Mouse (Mus musculus) MEL (cell line): ENCODE results near the gene Rnf115. TPM values are rescaled to one million over a fixed set of nuclear protein-coding genes. Genes with fewer than 3 reads are reported as not detected.

Source experiments
- DNase-seq: peaks from one replicate; pipeline ENCODE4 v3.0.0; 2011; ENCODE audit warnings: low read depth, low spot score
- H3K27ac ChIP-seq: 2 replicates; pipeline ENCODE4 v1.5.1; 2012; ENCODE audit warnings: low read depth, mild to moderate bottlenecking, control low read depth, low read length, moderate library complexity; ENCODE audit not compliant: control insufficient read depth
- H3K27me3 ChIP-seq, 2 experiments: fragments of 150-350 bp in 1 of 2; sonication (generic) in 1 of 2; 2 replicates each; pipeline ENCODE4 v1.6.1; 2012; ENCODE audit warnings: low read length in 2 of 2, mild to moderate bottlenecking in 2 of 2, improper control_type of control experiment in 1 of 2, moderate library complexity in 1 of 2; ENCODE audit not compliant: insufficient read depth in 2 of 2, control insufficient read depth in 1 of 2
- H3K36me3 ChIP-seq, 2 experiments: 2 replicates each; pipeline ENCODE4 v1.6.1; 2012 to 2014; ENCODE audit warnings: low read length in 2 of 2, improper control_type of control experiment in 1 of 2, inconsistent platforms in 1 of 2, mild to moderate bottlenecking in 1 of 2; ENCODE audit not compliant: insufficient read depth in 2 of 2, control insufficient read depth in 1 of 2
- H3K4me1 ChIP-seq, 2 experiments: fragments of 150-350 bp in 1 of 2; sonication (generic) in 1 of 2; 2 replicates each; pipeline ENCODE4 v1.6.1; 2012; ENCODE audit warnings: low read length in 2 of 2, improper control_type of control experiment in 1 of 2, mild to moderate bottlenecking in 1 of 2; ENCODE audit not compliant: insufficient read depth in 2 of 2, control insufficient read depth in 1 of 2
- H3K4me3 ChIP-seq, 2 experiments: fragments of 150-350 bp in 1 of 2; sonication (generic) in 1 of 2; 2 replicates each; pipeline ENCODE4 v1.5.1; 2012; ENCODE audit warnings: low read depth in 2 of 2, low read length in 2 of 2, mild to moderate bottlenecking in 2 of 2, moderate library complexity in 2 of 2, control low read depth in 1 of 2, improper control_type of control experiment in 1 of 2; ENCODE audit not compliant: control insufficient read depth in 1 of 2, insufficient read depth in 1 of 2
- H3K79me2 ChIP-seq: 2 replicates; pipeline ENCODE4 v1.6.1; 2012; ENCODE audit warnings: mild to moderate bottlenecking, low read length, moderate library complexity; ENCODE audit not compliant: control insufficient read depth, poor library complexity, insufficient read depth
- H3K9ac ChIP-seq: 2 replicates; pipeline ENCODE4 v1.6.1; 2012; ENCODE audit warnings: low read depth, mild to moderate bottlenecking, control low read depth, low read length, moderate library complexity; ENCODE audit not compliant: control insufficient read depth, poor library complexity, severe bottlenecking
- H3K9me3 ChIP-seq: fragments of 150-350 bp; sonication (generic); replicated peaks from 2 replicates; pipeline ENCODE4 v1.6.1; 2012; ENCODE audit warnings: mild to moderate bottlenecking, low read length, improper control_type of control experiment, moderate library complexity; ENCODE audit not compliant: insufficient read depth
- CHD2 ChIP-seq: IDR thresholded peaks from 2 replicates; pipeline ENCODE4 v1.6.1; 2011; ENCODE audit warnings: low read length, improper control_type of control experiment
- CTCF ChIP-seq, 3 experiments: IDR thresholded peaks in 2 of 3; conservative IDR thresholded peaks in 1 of 3; 2 replicates each; pipeline ENCODE4 v1.5.1; 2011 to 2012; ENCODE audit warnings: low read length in 3 of 3, low read depth in 2 of 3, mild to moderate bottlenecking in 2 of 3, improper control_type of control experiment in 1 of 3, inconsistent platforms in 1 of 3, mixed read lengths in 1 of 3, moderate library complexity in 1 of 3; ENCODE audit not compliant: control insufficient read depth in 1 of 3, insufficient read depth in 1 of 3, poor library complexity in 1 of 3, severe bottlenecking in 1 of 3
- ELF1 ChIP-seq: IDR thresholded peaks from 2 replicates; pipeline ENCODE4 v1.6.1; 2014; ENCODE audit warnings: low read depth, mild to moderate bottlenecking, inconsistent platforms, low read length, improper control_type of control experiment, moderate library complexity
- EP300 ChIP-seq, 2 experiments: IDR thresholded peaks; 2 replicates each; pipeline ENCODE4 v1.6.1; 2011; ENCODE audit warnings: improper control_type of control experiment in 2 of 2, low read length in 2 of 2, low read depth in 1 of 2, mild to moderate bottlenecking in 1 of 2
- ETS1 ChIP-seq: IDR thresholded peaks from 2 replicates; pipeline ENCODE4 v1.6.1; 2012; ENCODE audit warnings: low read depth, mild to moderate bottlenecking, inconsistent platforms, low read length, improper control_type of control experiment, moderate library complexity
- GABPA ChIP-seq: IDR thresholded peaks from 2 replicates; pipeline ENCODE4 v1.6.1; 2012; ENCODE audit warnings: low read depth, mild to moderate bottlenecking, inconsistent platforms, low read length, improper control_type of control experiment, moderate library complexity
- GATA1 ChIP-seq: IDR thresholded peaks from 2 replicates; pipeline ENCODE4 v1.6.1; 2011; ENCODE audit warnings: low read depth, low read length, improper control_type of control experiment
- JUND ChIP-seq: IDR thresholded peaks from 2 replicates; pipeline ENCODE4 v1.6.1; 2011; ENCODE audit warnings: low read depth, mild to moderate bottlenecking, improper control_type of control experiment, low read length
- KAT2A ChIP-seq: conservative IDR thresholded peaks from 2 replicates; pipeline ENCODE4 v1.6.1; 2012; ENCODE audit warnings: low read depth, low read length, improper control_type of control experiment, inconsistent platforms
- MAFK ChIP-seq: IDR thresholded peaks from 2 replicates; pipeline ENCODE4 v1.6.1; 2011; ENCODE audit warnings: low read depth, mild to moderate bottlenecking, low read length, improper control_type of control experiment, borderline replicate concordance
- MEF2A ChIP-seq: IDR thresholded peaks from 2 replicates; pipeline ENCODE4 v1.6.1; 2014; ENCODE audit warnings: low read depth, mild to moderate bottlenecking, inconsistent platforms, low read length, improper control_type of control experiment; ENCODE audit not compliant: poor library complexity, insufficient replicate concordance, severe bottlenecking; ENCODE audit errors: extremely low read depth
- MYB ChIP-seq: IDR thresholded peaks from 2 replicates; pipeline ENCODE4 v1.6.1; 2011; ENCODE audit warnings: mild to moderate bottlenecking, low read depth, low read length, improper control_type of control experiment
- MYC ChIP-seq: IDR thresholded peaks from 2 replicates; pipeline ENCODE4 v1.6.1; 2011; ENCODE audit warnings: low read depth, mild to moderate bottlenecking, low read length, improper control_type of control experiment, moderate library complexity
- NRF1 ChIP-seq: IDR thresholded peaks from 2 replicates; pipeline ENCODE4 v1.6.1; 2014; ENCODE audit warnings: low read depth, mild to moderate bottlenecking, inconsistent platforms, low read length, improper control_type of control experiment, moderate library complexity; ENCODE audit not compliant: poor library complexity, insufficient read depth, severe bottlenecking
- POLR2A ChIP-seq, 2 experiments: IDR thresholded peaks; 2 replicates each; pipeline ENCODE4 v1.6.1; 2011 to 2012; ENCODE audit warnings: low read length in 2 of 2, mild to moderate bottlenecking in 2 of 2, control low read depth in 1 of 2, improper control_type of control experiment in 1 of 2, low read depth in 1 of 2, moderate library complexity in 1 of 2; ENCODE audit not compliant: control insufficient read depth in 1 of 2, insufficient read depth in 1 of 2, poor library complexity in 1 of 2
- POLR2AphosphoS2 ChIP-seq: IDR thresholded peaks from 2 replicates; pipeline ENCODE4 v1.6.1; 2011; ENCODE audit warnings: low read length, improper control_type of control experiment
- POLR2AphosphoS5 ChIP-seq: IDR thresholded peaks from 2 replicates; pipeline ENCODE4 v1.6.1; 2012; ENCODE audit warnings: low read depth, borderline replicate concordance, mild to moderate bottlenecking, inconsistent platforms, low read length, moderate library complexity, mixed read lengths
- RCOR1 ChIP-seq: IDR thresholded peaks from 2 replicates; pipeline ENCODE4 v1.6.1; 2012; ENCODE audit warnings: low read depth, mild to moderate bottlenecking, inconsistent platforms, low read length, improper control_type of control experiment
- SIN3A ChIP-seq: IDR thresholded peaks from 2 replicates; pipeline ENCODE4 v1.6.1; 2012; ENCODE audit warnings: low read length, improper control_type of control experiment, inconsistent platforms
- SMC3 ChIP-seq: IDR thresholded peaks from 2 replicates; pipeline ENCODE4 v1.6.1; 2011; ENCODE audit warnings: low read depth, low read length, improper control_type of control experiment
- TAL1 ChIP-seq: IDR thresholded peaks from 2 replicates; pipeline ENCODE4 v1.6.1; 2012; ENCODE audit warnings: mild to moderate bottlenecking, inconsistent platforms, low read length, moderate library complexity, mixed read lengths
- TCF12 ChIP-seq: IDR thresholded peaks from 2 replicates; pipeline ENCODE4 v1.6.1; 2014; ENCODE audit warnings: low read depth, mild to moderate bottlenecking, inconsistent platforms, low read length, improper control_type of control experiment, moderate library complexity
- UBTF ChIP-seq: IDR thresholded peaks from 2 replicates; pipeline ENCODE4 v1.6.1; 2012; ENCODE audit warnings: low read depth, mild to moderate bottlenecking, inconsistent platforms, low read length, improper control_type of control experiment, moderate library complexity, borderline replicate concordance; ENCODE audit not compliant: insufficient read depth
- USF1 ChIP-seq: IDR thresholded peaks from 2 replicates; pipeline ENCODE4 v1.6.1; 2014; ENCODE audit warnings: low read depth, mild to moderate bottlenecking, inconsistent platforms, low read length, improper control_type of control experiment, moderate library complexity
- ZC3H11A ChIP-seq: IDR thresholded peaks from 2 replicates; pipeline ENCODE4 v1.6.1; 2012; ENCODE audit warnings: low read depth, mild to moderate bottlenecking, inconsistent platforms, low read length, improper control_type of control experiment
- ZKSCAN1 ChIP-seq: IDR thresholded peaks from 2 replicates; pipeline ENCODE4 v1.6.1; 2012; ENCODE audit warnings: low read depth, mild to moderate bottlenecking, inconsistent platforms, low read length, improper control_type of control experiment, moderate library complexity
- ZMIZ1 ChIP-seq: IDR thresholded peaks from 2 replicates; pipeline ENCODE4 v1.6.1; 2012; ENCODE audit warnings: low read depth, mild to moderate bottlenecking, inconsistent platforms, low read length, improper control_type of control experiment, moderate library complexity
- ZNF384 ChIP-seq: IDR thresholded peaks from 2 replicates; pipeline ENCODE4 v1.6.1; 2012; ENCODE audit warnings: low read depth, mild to moderate bottlenecking, inconsistent platforms, low read length, improper control_type of control experiment
- polyA plus RNA-seq, 2 experiments: library from polyadenylated mRNA; stranded (reverse) in 1 of 2; unstranded in 1 of 2; fragments of >175 nt in 1 of 2; fragments of >200 nt in 1 of 2; gene quantifications; 2 replicates each; pipeline versions ENCODE4 v1.2.1 to v1.2.4; 2012; ENCODE audit warnings: low replicate concordance in 2 of 2, low read depth in 1 of 2; ENCODE audit not compliant: insufficient read length in 2 of 2, insufficient read depth in 1 of 2, missing spikeins in 1 of 2
- total RNA-seq: library from RNA; depleted of rRNA; stranded (reverse); fragments of 300-350 nt; gene quantifications from 2 replicates; pipeline ENCODE4 v1.2.3, GENCODE M21; 2012

The Rnf115 gene
- total and polyA plus RNA-seq, 3 experiments, result 43.2 to 71.8 (median 66.1) TPM

GRCm38 (mm10) chr3:96787784-96788183 is 60.3 kb downstream of the Rnf115 start:
- Histone ChIP-seq H3K27ac (no peak overlapping the region), H3K9me3 (no peaks in the 10 kb centered on the region), H3K9ac (no peak overlapping the region), H3K27me3 (no peaks in the 10 kb centered on the region), H3K4me1 (peaks cover 0 to 5% of the 10 kb centered on the region in 2 experiments; a peak in 1 of 4 replicates), H3K4me3 (no peak overlapping the region), H3K36me3 (peaks cover 6 to 16% of the 10 kb centered on the region in 2 experiments), H3K79me2 (no peaks in the 10 kb centered on the region)
- peak; percentile 65 for DNase-seq
- TF ChIP-seq MYC (0 out of 2 replicates have a peak, but pooled peaks have one; percentile 55), GABPA (peak; percentile 63), MYB (no peak), EP300 (IDR thresholded peaks at IDR 0.05; ENCODE audit: low read depth in 1 of 2, low read length in 2 of 2) (peak; percentile 18 to 32; a peak in 1 of 4 replicates), SIN3A (no peak), ETS1 (peak; percentile 49; the same call in 1 of the 2 replicates), CTCF (IDR thresholded peaks at IDR 0.05 in 2 of 3, conservative IDR thresholded peaks at IDR 0.05 in 1 of 3; ENCODE audit: control insufficient read depth in 1 of 3, insufficient read depth in 1 of 3, low read depth in 2 of 3, low read length in 3 of 3, poor library complexity in 1 of 3, severe bottlenecking in 1 of 3) (no peak), USF1 (no peak), NRF1 (no peak), MAFK (peak; percentile 66; the same call in 1 of the 2 replicates), TCF12 (no peak), TAL1 (peak; percentile 18; the same call in 1 of the 2 replicates), ELF1 (no peak), ZC3H11A (no peak)

DNA sequence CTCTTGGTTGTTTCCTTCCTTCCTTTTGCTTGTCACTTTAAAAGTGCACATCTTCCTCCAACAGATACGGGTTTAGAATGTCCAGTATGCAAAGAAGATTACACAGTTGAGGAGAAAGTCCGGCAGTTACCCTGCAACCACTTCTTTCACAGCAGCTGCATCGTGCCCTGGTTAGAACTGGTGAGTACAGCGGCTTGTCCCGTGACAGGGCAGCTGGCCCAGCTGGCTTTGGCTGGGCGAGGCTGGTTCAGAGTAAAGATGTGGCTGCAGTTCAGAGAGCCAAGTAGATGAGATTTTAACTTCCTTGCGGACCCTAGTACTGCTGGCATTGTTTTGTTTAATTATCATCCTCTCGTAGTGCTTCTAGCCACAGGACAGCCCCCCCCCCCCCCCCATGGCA is 61.0 kb downstream of the Rnf115 start:
- H3K36me3 ChIP-seq, result peaks cover 6 to 16% of the 10 kb centered on the region in 2 experiments
- H3K27me3 ChIP-seq, result no peaks in the 10 kb centered on the region
- peaks cover 0 to 4% of the 10 kb centered on the region in 2 experiments; a peak in 1 of 4 replicates for H3K4me1 ChIP-seq
- H3K79me2 ChIP-seq, result no peaks in the 10 kb centered on the region
- H3K9me3 ChIP-seq, result no peaks in the 10 kb centered on the region
- no peak overlapping the region for H3K27ac ChIP-seq
- H3K4me3 ChIP-seq, result no peak overlapping the region
- no peak for DNase-seq
- TF ChIP-seq ZC3H11A, result no peak
- no peak for TF ChIP-seq RCOR1
- TF ChIP-seq KAT2A, result no peak
- no peak for TF ChIP-seq CHD2
- no peak for TF ChIP-seq POLR2AphosphoS5
- TF ChIP-seq GATA1, result no peak
- TF ChIP-seq ZMIZ1, result no peak
- TF ChIP-seq POLR2AphosphoS2, result no peak
- TF ChIP-seq ZNF384, result no peak
- TF ChIP-seq ZKSCAN1, result no peak
- no peak for TF ChIP-seq JUND
- no peak for TF ChIP-seq UBTF
- TF ChIP-seq MAFK, result no peak
- TF ChIP-seq SMC3, result no peak
- TF ChIP-seq MEF2A, result no peak
- no peak for TF ChIP-seq ELF1
- TF ChIP-seq MYC, result no peak
- no peak for TF ChIP-seq POLR2A (IDR thresholded peaks at IDR 0.05; ENCODE audit: control insufficient read depth in 1 of 2, insufficient read depth in 1 of 2, low read depth in 1 of 2, low read length in 2 of 2, poor library complexity in 1 of 2)
- TF ChIP-seq TCF12, result no peak
- no peak for TF ChIP-seq TAL1
- H3K9ac ChIP-seq, result no peak overlapping the region
